Mouse (Mus musculus) brain, embryonic 14.5 days (tissue): Measurements from ENCODE around the gene Znrf2.

ENCODE experiments used
- CTCF ChIP-seq: fragments of 200-500 bp; IDR thresholded peaks from 2 replicates; pipeline ENCODE4 v1.5.1; 2012; ENCODE audit warnings: inconsistent platforms, mild to moderate bottlenecking, moderate library complexity, borderline replicate concordance; ENCODE audit not compliant: insufficient read depth, insufficient read length; ENCODE audit errors: extremely low read depth
- POLR2A ChIP-seq: fragments of 200-500 bp; IDR thresholded peaks from 2 replicates; pipeline ENCODE4 v1.6.1; 2012; ENCODE audit warnings: mild to moderate bottlenecking, inconsistent platforms, borderline replicate concordance; ENCODE audit not compliant: poor library complexity, insufficient read depth, insufficient read length, severe bottlenecking; ENCODE audit errors: extremely low read depth

DNA sequence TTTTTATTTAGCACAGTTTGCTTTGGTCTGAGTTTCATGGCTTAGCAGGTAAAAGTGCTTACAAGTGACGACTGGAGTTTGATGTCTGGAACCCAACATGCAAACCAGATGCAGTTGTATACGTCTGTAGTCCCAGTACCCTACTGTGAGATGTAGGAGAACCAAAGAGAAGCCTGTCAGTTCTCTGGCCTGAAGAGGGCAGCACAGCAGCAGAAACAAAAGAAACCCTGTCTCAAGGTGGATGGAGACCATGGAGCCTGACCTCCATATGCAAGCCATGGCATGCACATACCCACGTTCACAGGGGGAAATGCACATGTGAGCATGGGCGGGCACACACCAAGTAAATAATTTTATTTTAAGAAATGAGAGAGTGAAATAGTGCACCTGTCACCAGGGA lies 100.8 kb downstream of the Znrf2 start:
- TF ChIP-seq CTCF (peak; percentile 54; the same call in 1 of the 2 replicates), POLR2A (no peak)
